Comparison of ENCODE assay signal across 8 mouse cellular contexts in the genomic region with DNA sequence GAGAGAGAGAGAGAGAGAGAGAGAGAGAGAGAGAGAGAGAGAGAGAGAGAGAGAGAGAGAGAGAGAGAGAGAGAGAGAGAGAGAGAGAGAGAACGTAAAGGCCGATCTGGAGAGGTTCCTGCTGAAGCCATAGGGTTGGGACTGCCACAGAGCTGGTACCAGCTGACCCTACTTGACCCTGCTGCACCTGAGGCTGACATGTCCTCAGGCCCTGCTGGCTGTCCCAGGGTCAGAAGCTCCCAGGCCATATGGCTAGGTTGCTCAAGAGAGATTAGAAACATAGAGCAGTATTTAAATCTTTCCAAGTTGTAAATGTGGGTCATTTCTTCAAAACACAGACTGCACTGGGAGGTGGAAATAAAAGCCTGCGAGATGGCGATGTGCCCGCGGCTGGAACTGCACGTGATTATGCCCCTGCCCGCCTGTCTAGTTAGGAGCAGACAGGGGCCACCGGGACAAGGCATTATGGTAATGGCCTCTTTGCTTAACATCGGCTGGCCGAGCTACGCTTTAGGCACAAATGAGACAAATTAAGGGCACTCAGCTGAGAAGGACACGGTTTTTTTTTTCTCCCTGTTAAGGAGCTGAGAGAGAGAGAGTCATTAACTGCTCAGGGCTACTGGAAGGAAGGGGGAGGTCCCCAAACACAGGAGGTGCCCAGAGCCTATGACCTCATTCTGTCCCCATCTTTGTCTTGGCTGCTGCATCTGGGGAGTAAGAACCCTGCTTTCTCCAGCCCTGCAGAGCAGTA.
DNase-seq lines count a peak whose midpoint lies in the region; ATAC-seq lines count a peak whose summit lies in the region.

No protein-coding gene starts in this region.

- no peaks in the 10 kb centered on the region for H3K9me3 ChIP-seq in embryonic facial prominence, embryonic 13.5 days
- no peaks in the 10 kb centered on the region for H3K9me3 ChIP-seq in limb, embryonic 10.5 days (replicated peaks)

- H3K27ac ChIP-seq in embryonic facial prominence, embryonic 13.5 days, result peak overlapping the region; percentile 55; the same call in 1 of the 2 replicates
- H3K27ac ChIP-seq in limb, embryonic 10.5 days, result peak overlapping the region; percentile 47

- no peaks in the 10 kb centered on the region for H3K27me3 ChIP-seq in embryonic facial prominence, embryonic 13.5 days
- peaks cover 20% of the 10 kb centered on the region for H3K27me3 ChIP-seq in limb, embryonic 10.5 days (ENCODE audit: low read depth, poor library complexity, severe bottlenecking)

- 25% methylated on average over 13 of the region's 13 CpGs for WGBS in embryonic facial prominence, embryonic 13.5 days
- WGBS in limb, embryonic 10.5 days, result 35% methylated on average over 13 of the region's 13 CpGs

- H3K9ac ChIP-seq in embryonic facial prominence, embryonic 13.5 days, result no peak overlapping the region

- no peak for ATAC-seq in embryonic facial prominence, embryonic 13.5 days (ENCODE audit: insufficient number of reproducible peaks, insufficient read depth, low FRiP score, low TSS enrichment, low read depth)

- no peak overlapping the region for H3K4me3 ChIP-seq in embryonic facial prominence, embryonic 13.5 days
- no peak overlapping the region for H3K4me3 ChIP-seq in limb, embryonic 10.5 days

- no peak overlapping the region for H3K4me2 ChIP-seq in embryonic facial prominence, embryonic 13.5 days

- H3K4me1 ChIP-seq in embryonic facial prominence, embryonic 13.5 days, result peaks cover 33% of the 10 kb centered on the region
- H3K4me1 ChIP-seq in limb, embryonic 10.5 days, result peaks cover 36% of the 10 kb centered on the region

- no peaks in the 10 kb centered on the region for H3K36me3 ChIP-seq in embryonic facial prominence, embryonic 13.5 days
- no peaks in the 10 kb centered on the region for H3K36me3 ChIP-seq in limb, embryonic 10.5 days

- peak; percentile 47 for DNase-seq in brain, adult 2 months (ENCODE audit: low read depth, low spot score)
- peak; percentile 58 to 66 for DNase-seq in kidney, adult 8-10 months
- DNase-seq in limb, embryonic 10.5 days (ENCODE audit: low spot score), result peak; percentile 53
- DNase-seq in right cerebral cortex, postnatal 4 days, result peak; percentile 62
- no peak for DNase-seq in heart, adult 8-10 months (ENCODE audit: low spot score)
- DNase-seq in cerebellum, adult 9-10 months, result no peak
- DNase-seq in liver, result no peak

Comparison
In these comparisons a context has a peak if more than half of its experiments do, and no peak if none do; other contexts are left out.
1. DNase-seq: peak in brain, adult 2 months (single experiment), kidney, adult 8-10 months (2 of 2), limb, embryonic 10.5 days (single experiment) and right cerebral cortex, postnatal 4 days (single experiment); none in heart, adult 8-10 months (single experiment), cerebellum, adult 9-10 months (single experiment) and liver (single experiment).